Mouse (Mus musculus) liver, embryonic 14.5 days (tissue): Measurements from ENCODE around the gene Rnf186. TPM values are rescaled to one million over a fixed set of nuclear protein-coding genes. Genes with fewer than 3 reads are reported as not detected.
A peak's percentile ranks its signal among the peaks of the same experiment; 100 is the strongest.
"Not testable (repeated sequence)": the region's sequence is repeated elsewhere in the genome, so short reads cannot be mapped to it uniquely, and the experiment has no call there.

Experiments used
- ATAC-seq: fragments of 200-750 bp; cut with Nextera tagmentation; 2 replicates; pipeline ENCODE4 v1.8.0; 2017; ENCODE audit warnings: moderate number of reproducible peaks, mild to moderate bottlenecking, moderate library complexity; ENCODE audit not compliant: insufficient read depth
- DNase-seq, 3 experiments: peaks; one replicate each; pipeline ENCODE4 v3.0.0-alpha.2; 2012 to 2013; ENCODE audit warnings: low read depth in 3 of 3, low spot score in 3 of 3
- H3K27ac ChIP-seq: fragments of 300-500 bp; sonication (generic); 2 replicates; pipeline ENCODE4 v1.5.1; 2014; ENCODE audit warnings: moderate library complexity, mild to moderate bottlenecking, control low read depth, inconsistent platforms
- H3K27me3 ChIP-seq: fragments of 300-500 bp; sonication (generic); 2 replicates; pipeline ENCODE4 v1.6.1; 2014; ENCODE audit warnings: mild to moderate bottlenecking, low read length, moderate library complexity; ENCODE audit not compliant: control insufficient read depth, insufficient read depth
- H3K36me3 ChIP-seq: fragments of 300-500 bp; sonication (generic); replicated peaks from 2 replicates; pipeline ENCODE4 v1.6.1; 2014; ENCODE audit warnings: low read depth; ENCODE audit not compliant: control insufficient read depth, insufficient read depth
- H3K4me1 ChIP-seq, 2 experiments: fragments of 200-500 bp in 1 of 2; fragments of 300-500 bp in 1 of 2; sonication (generic) in 1 of 2; replicated peaks; 2 replicates each; pipeline ENCODE4 v1.6.1; 2012 to 2014; ENCODE audit warnings: antibody characterized with exemption in 1 of 2, inconsistent platforms in 1 of 2, low read length in 1 of 2; ENCODE audit not compliant: control insufficient read depth in 2 of 2, insufficient read depth in 2 of 2
- H3K4me2 ChIP-seq: fragments of 300-500 bp; sonication (generic); 2 replicates; pipeline ENCODE4 v1.6.1; 2014; ENCODE audit warnings: low read depth, mild to moderate bottlenecking, control low read depth, moderate library complexity
- H3K4me3 ChIP-seq, 2 experiments: fragments of 200-500 bp in 1 of 2; fragments of 300-500 bp in 1 of 2; sonication (generic) in 1 of 2; 2 replicates each; pipeline ENCODE4 v1.5.1; 2012 to 2014; ENCODE audit warnings: low read depth in 2 of 2, low read length in 2 of 2, mild to moderate bottlenecking in 2 of 2, control low read depth in 1 of 2, inconsistent platforms in 1 of 2, moderate library complexity in 1 of 2; ENCODE audit not compliant: insufficient read depth in 1 of 2
- H3K9ac ChIP-seq: fragments of 300-500 bp; sonication (generic); replicated peaks from 2 replicates; pipeline ENCODE4 v1.6.1; 2014; ENCODE audit warnings: mild to moderate bottlenecking, control low read depth, moderate library complexity
- H3K9me3 ChIP-seq: fragments of 300-500 bp; sonication (generic); 2 replicates; pipeline ENCODE4 v1.6.1; 2016; ENCODE audit warnings: low read length, mixed read lengths; ENCODE audit not compliant: control insufficient read depth
- CTCF ChIP-seq: IDR thresholded peaks from 2 replicates; pipeline ENCODE4 v1.5.1; 2016; ENCODE audit warnings: antibody characterized with exemption, low read depth, control low read depth
- EP300 ChIP-seq: IDR thresholded peaks from 2 replicates; pipeline ENCODE4 v1.6.1; 2016; ENCODE audit warnings: antibody characterized with exemption, low read depth
- WGBS: fragments of 180-500 bp; shearing (Covaris S2); extraction: QIAGEN DNeasy Blood & Tissue Kit; methylation state at CpG from one replicate; pipeline ENCODE4 v1.1.7; 2014; ENCODE audit not compliant: insufficient replicate concordance; 5-methylcytosine and 5-hydroxymethylcytosine counted together
- polyA plus RNA-seq, 2 experiments: library from polyadenylated mRNA; depleted of rRNA in 1 of 2; stranded (reverse) in 1 of 2; unstranded in 1 of 2; fragments of >200 nt; fragmentation: Nextera tagmentation in 1 of 2; extraction: Ambion mirVana in 1 of 2; gene quantifications; 2 replicates each; pipeline versions ENCODE4 v1.2.1 to v1.2.3; 2012 to 2014

The Rnf186 gene
- polyA plus RNA-seq, 2 experiments: 0.13 to 0.18 TPM

GRCm38 (mm10) chr4:138969736-138970135, 2.8 kb downstream of the Rnf186 start:
- Histone ChIP-seq H3K4me3 (no peak overlapping the region), H3K27ac (no peak overlapping the region), H3K9ac (no peak overlapping the region), H3K36me3 (no peaks in the 10 kb centered on the region), H3K4me1 (peaks cover 0 to 13% of the 10 kb centered on the region in 2 experiments; a peak in 3 of 4 replicates), H3K27me3 (no peaks in the 10 kb centered on the region), H3K4me2 (no peak overlapping the region), H3K9me3 (no peaks in the 10 kb centered on the region)
- TF ChIP-seq EP300: no peak
- TF ChIP-seq CTCF: no peak
- ATAC-seq: no peak
- WGBS: 54% methylated on average over 9 of the region's 9 CpGs
- no peak for DNase-seq

- Histone ChIP-seq H3K9ac (no peak overlapping the region), H3K36me3 (no peaks in the 10 kb centered on the region), H3K9me3 (no peaks in the 10 kb centered on the region), H3K4me2 (no peak overlapping the region), H3K4me1 (peaks cover 0 to 13% of the 10 kb centered on the region in 2 experiments; a peak in 3 of 4 replicates), H3K27ac (no peak overlapping the region), H3K4me3 (no peak overlapping the region), H3K27me3 (no peaks in the 10 kb centered on the region)
- ATAC-seq (no peak), DNase-seq (no peak)
- TF ChIP-seq EP300: no peak
- no peak for TF ChIP-seq CTCF
- WGBS: 75% methylated on average over 6 of the region's 6 CpGs
Measured at GRCm38 (mm10) chr4:138971371-138971770, 4.5 kb downstream of the Rnf186 start.

GRCm38 (mm10) chr4:138972139-138972826, 5.4 kb downstream of the Rnf186 start:
- Histone ChIP-seq H3K36me3 (no peaks in the 10 kb centered on the region), H3K9ac (peak overlapping the region; percentile 83), H3K4me3 (peak overlapping the region; percentile 64 to 84), H3K27me3 (no peaks in the 10 kb centered on the region), H3K4me2 (peak overlapping the region; percentile 96), H3K4me1 (peaks cover 0 to 13% of the 10 kb centered on the region in 2 experiments; a peak in 3 of 4 replicates), H3K27ac (peak overlapping the region; percentile 66), H3K9me3 (no peaks in the 10 kb centered on the region)
- no peak for ATAC-seq
- no peak for TF ChIP-seq EP300
- TF ChIP-seq CTCF: 0 out of 2 replicates have a peak, but pooled peaks have one; percentile 15
- DNase-seq: peak; percentile 22 to 48 (median 35)
- 14% methylated on average over 20 of the region's 20 CpGs for WGBS

GRCm38 (mm10) chr4:138972827-138973718, 6.2 kb downstream of the Rnf186 start, which contains the start of gene Tmco4:
Tmco4 (plus strand) TSS chr4:138972888.
- Histone ChIP-seq H3K9ac (peak within 1 kb of the TSS; percentile 83), H3K4me1 (peaks cover 0 to 11% of the 10 kb centered on the region in 2 experiments; a peak in 2 of 4 replicates), H3K4me2 (peak within 1 kb of the TSS; percentile 96), H3K4me3 (peak within 1 kb of the TSS; percentile 64 to 84), H3K27ac (peak within 1 kb of the TSS; percentile 66), H3K9me3 (no peaks in the 10 kb centered on the region), H3K36me3 (no peaks in the 10 kb centered on the region), H3K27me3 (no peaks in the 10 kb centered on the region)
- under 1% methylated on average over 56 of the region's 60 CpGs for WGBS
- TF ChIP-seq EP300 (no peak), CTCF (0 out of 2 replicates have a peak, but pooled peaks have one; percentile 2)
- DNase-seq (peak; percentile 49 to 62 (median 54)), ATAC-seq (peak; percentile 81)

GRCm38 (mm10) chr4:138973719-138974115, 6.8 kb downstream of the Rnf186 start:
- Histone ChIP-seq H3K4me1 (peaks cover 0 to 11% of the 10 kb centered on the region in 2 experiments; a peak in 2 of 4 replicates), H3K9ac (peak overlapping the region; percentile 83), H3K27me3 (no peaks in the 10 kb centered on the region), H3K4me2 (peak overlapping the region; percentile 96), H3K4me3 (peak overlapping the region; percentile 64 to 84), H3K27ac (no peak overlapping the region), H3K9me3 (no peaks in the 10 kb centered on the region), H3K36me3 (no peaks in the 10 kb centered on the region)
- ATAC-seq (peak; percentile 27; the same call in 1 of the 2 replicates), DNase-seq (no peak)
- TF ChIP-seq CTCF (no peak), EP300 (no peak)
- 44% methylated on average over 3 of the region's 3 CpGs for WGBS

- H3K9ac ChIP-seq, H3K27ac ChIP-seq, ATAC-seq, H3K27me3 ChIP-seq, H3K36me3 ChIP-seq, H3K4me1 ChIP-seq, DNase-seq, H3K9me3 ChIP-seq, H3K4me2 ChIP-seq, H3K4me3 ChIP-seq: not testable (repeated sequence)
- 83% methylated on average over 2 of the region's 2 CpGs for WGBS
Measured at GRCm38 (mm10) chr4:138974540-138974939, 7.6 kb downstream of the Rnf186 start.
